Mouse (Mus musculus): ENCODE results near the gene Kif21b.

- TF ChIP-seq POLR2A (IDR thresholded peaks at IDR 0.05; ENCODE audit: borderline replicate concordance, insufficient read depth, low read length) (no peak), CTCF (IDR thresholded peaks at IDR 0.05; ENCODE audit: borderline replicate concordance, insufficient read depth, low read depth, low read length) (no peak)
These were observed 10.4 kb upstream of the Kif21b start for GRCm38 (mm10) chr1:136120785-136121184.
